Mouse (Mus musculus) MEL (cell line): Measurements from ENCODE around the gene Vps13d.

ENCODE experiments used
- CTCF ChIP-seq, 3 experiments: IDR thresholded peaks in 2 of 3; conservative IDR thresholded peaks in 1 of 3; 2 replicates each; pipeline ENCODE4 v1.5.1; 2011 to 2012; ENCODE audit warnings: low read length in 3 of 3, low read depth in 2 of 3, mild to moderate bottlenecking in 2 of 3, improper control_type of control experiment in 1 of 3, inconsistent platforms in 1 of 3, mixed read lengths in 1 of 3, moderate library complexity in 1 of 3; ENCODE audit not compliant: control insufficient read depth in 1 of 3, insufficient read depth in 1 of 3, poor library complexity in 1 of 3, severe bottlenecking in 1 of 3
- ZC3H11A ChIP-seq: IDR thresholded peaks from 2 replicates; pipeline ENCODE4 v1.6.1; 2012; ENCODE audit warnings: low read depth, mild to moderate bottlenecking, inconsistent platforms, low read length, improper control_type of control experiment

DNA sequence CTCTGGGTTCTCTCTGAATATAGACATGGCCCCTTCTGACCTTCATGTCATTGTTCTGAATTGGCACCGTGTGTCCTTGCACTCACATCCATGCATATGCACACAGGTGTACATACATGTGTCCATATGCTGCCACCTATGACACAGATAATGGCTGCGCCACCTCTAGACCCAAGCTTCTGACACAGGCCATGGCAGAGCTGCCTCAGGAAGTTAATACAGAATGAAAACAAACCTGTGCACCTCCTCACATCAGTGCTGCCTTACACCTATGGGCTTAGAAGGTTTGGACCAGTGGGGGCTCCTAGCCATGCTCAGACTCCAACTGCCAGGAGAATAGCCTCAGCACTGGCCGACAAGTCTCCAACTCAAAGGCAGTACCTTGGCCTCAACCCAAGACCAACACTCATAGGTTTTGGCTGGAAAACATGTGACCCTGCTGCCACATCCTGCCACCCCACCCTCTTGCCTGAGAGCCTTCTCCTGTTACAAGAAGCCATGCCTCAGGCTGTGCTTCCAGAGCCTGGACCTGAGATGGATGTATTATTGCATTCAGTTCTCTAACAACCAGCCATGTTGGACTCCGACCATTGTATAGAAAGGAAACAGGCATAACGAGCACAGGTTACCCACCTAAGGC is 34.8 kb upstream of the Vps13d start:
- TF ChIP-seq CTCF (IDR thresholded peaks at IDR 0.05 in 2 of 3, conservative IDR thresholded peaks at IDR 0.05 in 1 of 3; ENCODE audit: control insufficient read depth in 1 of 3, insufficient read depth in 1 of 3, low read depth in 2 of 3, low read length in 3 of 3, poor library complexity in 1 of 3, severe bottlenecking in 1 of 3) (no peak), ZC3H11A (no peak)
